In the genomic region with DNA sequence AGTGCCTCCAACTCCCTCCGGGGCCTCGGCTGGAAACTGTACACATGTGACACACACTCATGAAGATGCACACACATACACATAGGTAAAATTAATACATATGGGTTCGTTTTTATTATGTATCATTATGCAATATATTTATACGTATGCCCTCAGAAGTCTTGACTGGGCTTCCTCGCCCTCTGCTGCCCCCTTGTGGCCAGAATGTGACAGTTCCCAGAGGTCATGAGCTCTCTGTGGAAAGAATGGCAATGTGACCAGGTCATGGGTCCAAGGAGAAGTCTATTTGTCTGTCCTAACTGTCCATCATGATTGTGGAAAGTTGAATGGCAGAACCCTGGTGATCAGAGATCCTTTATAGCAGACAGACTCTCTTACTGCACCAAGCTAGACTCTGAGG, we compare ENCODE assay signal across 8 mouse cellular contexts. TPM values are rescaled to one million over a fixed set of nuclear protein-coding genes. Genes with fewer than 3 reads are reported as not detected.
DNase-seq lines count a peak whose midpoint lies in the region; ATAC-seq and TF ChIP-seq lines count a peak whose summit lies in the region.

No protein-coding gene starts in this region.

- 18% methylated on average over 5 of the region's 5 CpGs for WGBS in lung, adult 2 months

- H3K4me1 ChIP-seq in lung, adult 2 months (ENCODE audit: control insufficient read depth, insufficient read depth, low read length): peaks cover 3% of the 10 kb centered on the region; the same call in 1 of the 2 replicates

- peak; percentile 74 for ATAC-seq in granulocyte monocyte progenitor cell, adult 5-6 weeks (replicated peaks; ENCODE audit: poor library complexity, severe bottlenecking)

- TF ChIP-seq POLR2A in lung, adult 2 months (IDR thresholded peaks at IDR 0.05; ENCODE audit: borderline replicate concordance, extremely low read depth, low read depth, low read length): no peak

- no peak overlapping the region for H3K4me3 ChIP-seq in lung, adult 2 months (replicated peaks; ENCODE audit: extremely low read depth, low read depth, low read length)

- peak; percentile 95 for TF ChIP-seq CTCF in lung, adult 2 months (IDR thresholded peaks at IDR 0.05; ENCODE audit: insufficient read depth, low read length)

- DNase-seq in ES-CJ7 (ENCODE audit: low read depth, low spot score) (peak; percentile 64), adipocyte (ENCODE audit: low spot score) (peak; percentile 79)
- DNase-seq in cerebellum, postnatal 4 days (ENCODE audit: low spot score in 2 of 2): peak; percentile 64 to 76
- peak; percentile 84 to 92 for DNase-seq in kidney, postnatal 25 days
- DNase-seq in lung, adult 2 months: peak; percentile 81
- peak; percentile 74 for DNase-seq in right cerebral cortex, postnatal 14 days
- DNase-seq in yolk sac, embryonic 10.5 days (ENCODE audit: low spot score): peak; percentile 50

RNA-seq across cellular contexts. Expression of gene Notch4, which starts 8.6 kb away (rescaled TPM):
- 0.17 and 0.43 TPM in 2 replicates for total RNA-seq in granulocyte monocyte progenitor cell, adult 5-6 weeks (2014; fragmentation: Nextera tagmentation)
- total RNA-seq in granulocyte monocyte progenitor cell, adult 5-6 weeks (2017): 0.31 and 0.52 TPM in 2 replicates
- polyA plus RNA-seq in lung, adult 2 months (2012; rRNA removed): 105 and 168 TPM in 2 replicates

RNA-seq across cellular contexts. Expression of gene Gpsm3, which starts 34.1 kb away (rescaled TPM):
- 64.1 and 75.3 TPM in 2 replicates for total RNA-seq in granulocyte monocyte progenitor cell, adult 5-6 weeks (2014; fragmentation: Nextera tagmentation)
- 11.5 and 23.4 TPM in 2 replicates for total RNA-seq in granulocyte monocyte progenitor cell, adult 5-6 weeks (2017)
- 32.2 and 35.6 TPM in 2 replicates for polyA plus RNA-seq in lung, adult 2 months (2012; rRNA removed)

RNA-seq across cellular contexts. Expression of gene Pbx2, which starts 35.6 kb away (rescaled TPM):
- 21.1 and 29.7 TPM in 2 replicates for total RNA-seq in granulocyte monocyte progenitor cell, adult 5-6 weeks (2014; fragmentation: Nextera tagmentation)
- total RNA-seq in granulocyte monocyte progenitor cell, adult 5-6 weeks (2017): 25.1 and 34.4 TPM in 2 replicates
- 87.8 and 88.3 TPM in 2 replicates for polyA plus RNA-seq in lung, adult 2 months (2012; rRNA removed)

RNA-seq across cellular contexts. Expression of gene Btnl6, which starts 38.3 kb away (rescaled TPM):
- not detected in 2 replicates for total RNA-seq in granulocyte monocyte progenitor cell, adult 5-6 weeks (2014; fragmentation: Nextera tagmentation)
- total RNA-seq in granulocyte monocyte progenitor cell, adult 5-6 weeks (2017): not detected in 2 replicates
- 0.15 TPM in 1 of 2 replicates, not detected in the other for polyA plus RNA-seq in lung, adult 2 months (2012; rRNA removed)

RNA-seq across cellular contexts. Expression of gene Ager, which starts 42.2 kb away (rescaled TPM):
- total RNA-seq in granulocyte monocyte progenitor cell, adult 5-6 weeks (2014; fragmentation: Nextera tagmentation): 1.3 and 1.9 TPM in 2 replicates
- 1.3 and 2.0 TPM in 2 replicates for total RNA-seq in granulocyte monocyte progenitor cell, adult 5-6 weeks (2017)
- 1,792 and 1,921 TPM in 2 replicates for polyA plus RNA-seq in lung, adult 2 months (2012; rRNA removed)
